Mouse (Mus musculus): ENCODE measurements at regions not wholly inside any gene's neighbourhood (a gene's known extent, or its start where the extent isn't known, plus 50 kb on each side); places are given as distances from the start of the nearest gene placed in this dataset.

GRCm38 (mm10) chr11:45787408-45787807 lies 64.4 kb upstream of the Clint1 start:
- no peak for DNase-seq (ENCODE audit: low read depth, low spot score)

DNA sequence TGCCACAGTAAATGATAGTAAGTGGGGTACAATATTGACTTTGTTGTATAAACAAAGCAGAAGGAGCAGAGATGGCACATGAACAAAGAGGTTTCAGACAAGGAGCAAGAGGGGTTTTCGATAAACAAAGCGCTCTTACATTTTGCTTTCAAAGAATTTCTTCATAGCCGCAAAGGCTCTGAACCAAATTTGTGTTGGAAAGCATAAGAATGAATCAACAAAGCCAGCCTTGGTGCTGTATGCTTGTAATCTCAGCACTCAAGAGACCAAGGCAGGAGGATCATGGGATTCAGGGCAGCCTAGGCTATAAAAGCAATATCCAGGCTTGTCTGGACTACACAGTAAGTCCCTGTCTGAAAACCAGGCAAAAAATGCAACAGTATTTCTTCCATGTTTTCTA lies 62.0 kb upstream of the Clint1 start:
- no peak for DNase-seq (ENCODE audit: low read depth, low spot score)

DNA sequence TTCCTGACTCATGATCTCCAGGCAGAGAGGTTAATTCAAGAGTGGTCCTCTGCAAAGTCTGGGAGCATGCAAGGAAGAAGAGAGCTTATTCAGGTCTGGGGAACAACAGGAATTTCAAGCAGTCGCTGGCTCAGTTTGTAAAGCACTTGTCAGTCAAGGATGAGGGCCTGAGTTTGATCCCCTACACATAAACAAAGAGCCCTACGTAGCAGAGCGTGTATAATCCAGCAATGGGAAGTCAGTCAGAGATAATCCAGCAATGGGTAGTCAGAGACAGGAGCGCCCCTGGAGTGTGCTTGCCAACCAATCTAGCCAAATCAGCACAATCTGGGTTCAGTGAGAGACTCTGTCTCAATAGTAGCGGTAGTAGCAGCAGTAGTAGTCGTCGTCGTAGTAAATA lies 61.3 kb upstream of the Clint1 start:
- DNase-seq (ENCODE audit: low read depth, low spot score): no peak

DNA sequence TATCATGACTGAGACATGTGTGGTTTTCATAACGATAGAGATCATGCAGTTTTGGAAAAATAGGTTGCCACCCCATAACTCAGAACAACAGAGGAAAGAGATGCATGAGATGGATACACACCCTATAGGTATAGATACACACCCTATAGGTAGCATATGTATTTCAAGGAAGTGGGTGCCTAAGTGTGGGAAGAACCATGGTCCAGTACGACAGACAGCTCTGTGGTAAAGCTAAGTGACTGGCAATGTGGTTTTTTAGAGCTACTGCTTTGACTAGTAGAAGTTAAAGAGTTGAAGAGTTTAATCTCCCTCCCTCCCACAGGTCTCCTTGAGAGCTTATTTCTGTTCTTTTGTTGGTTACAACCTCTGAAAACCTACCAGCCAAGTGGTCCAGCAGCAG lies 60.2 kb upstream of the Clint1 start:
- DNase-seq (ENCODE audit: low read depth, low spot score): no peak

GRCm38 (mm10) chr11:45794361-45794981 lies 57.4 kb upstream of the Clint1 start:
- peak; percentile 65 for DNase-seq (ENCODE audit: low read depth, low spot score)

DNA sequence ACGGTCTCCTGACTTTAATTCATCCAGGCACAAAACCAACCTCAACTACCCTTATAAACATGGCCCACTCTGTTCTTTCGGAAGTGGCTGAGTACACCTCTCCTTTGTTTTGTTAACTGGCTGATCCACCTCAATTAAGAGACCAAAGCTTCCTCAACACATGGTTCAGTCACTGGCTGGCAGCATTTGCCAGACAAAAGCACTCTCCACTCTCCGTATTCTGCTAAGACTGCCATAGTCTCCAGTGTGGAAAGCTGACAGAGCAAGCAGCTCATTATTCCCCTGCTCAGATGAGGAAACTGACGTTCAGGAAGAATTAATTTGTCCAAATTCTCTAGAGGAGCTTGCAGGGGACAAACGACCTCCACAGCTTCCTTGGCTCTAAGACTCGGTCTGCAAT lies 56.5 kb upstream of the Clint1 start:
- DNase-seq (ENCODE audit: low read depth, low spot score): peak; percentile 59

GRCm38 (mm10) chr11:45795731-45796130 lies 56.1 kb upstream of the Clint1 start:
- peak; percentile 87 for DNase-seq (ENCODE audit: low read depth, low spot score)

DNA sequence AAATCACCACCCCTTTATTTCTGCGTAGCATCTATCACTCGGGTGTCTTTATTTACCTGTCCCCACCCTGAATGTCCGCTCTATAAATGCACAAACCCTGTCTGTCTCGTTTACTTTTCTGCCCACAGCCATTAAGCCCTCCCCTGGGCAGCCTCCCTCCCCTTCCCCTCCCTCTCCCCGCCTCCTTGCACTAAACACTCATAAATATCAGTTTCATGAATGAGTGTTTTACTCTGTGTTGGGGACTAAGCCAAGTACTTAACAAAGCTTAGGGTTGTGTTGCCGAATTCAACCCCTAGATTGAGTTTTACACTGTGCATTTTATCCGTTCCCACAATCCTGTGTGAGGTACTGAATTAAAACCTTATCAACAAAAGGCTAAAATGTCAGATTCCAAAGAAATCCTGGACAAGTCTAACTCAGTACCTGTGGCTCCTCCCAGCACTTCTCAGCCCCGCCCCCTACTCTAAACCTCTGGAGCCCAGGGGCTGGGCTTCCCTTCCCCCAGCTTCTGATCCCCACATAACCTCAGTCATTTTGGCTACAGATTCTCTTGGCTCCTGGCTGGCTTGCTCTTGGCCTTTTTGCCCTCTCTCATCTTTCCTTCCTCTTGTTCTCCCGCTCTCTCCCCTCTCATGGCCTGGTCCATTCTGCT lies 52.0 kb upstream of the Clint1 start:
- DNase-seq (ENCODE audit: low read depth, low spot score): peak; percentile 56

All from ZHBTc4 (cell line).